Mouse (Mus musculus): ENCODE results near the gene Usp9x.

DNA sequence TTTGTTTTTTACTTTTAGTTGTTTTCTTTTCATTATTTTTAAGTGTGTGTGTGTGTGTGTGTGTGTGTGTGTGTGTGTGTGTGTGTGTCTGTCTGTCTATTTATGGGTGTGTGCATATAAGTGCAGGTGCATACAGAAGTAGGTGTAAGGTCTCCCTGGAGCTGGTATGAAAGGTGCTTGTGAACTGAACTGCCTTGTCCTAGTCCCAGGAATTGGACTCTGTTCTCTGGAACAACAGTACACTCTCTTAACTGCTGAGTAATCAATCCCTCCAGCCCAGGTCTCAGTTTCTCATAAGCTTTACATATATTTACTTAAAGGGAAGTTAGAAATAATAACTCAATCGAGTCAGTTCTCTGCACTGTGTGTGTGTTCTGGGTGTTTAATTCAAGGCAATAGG, 25.7 kb downstream of the Usp9x start:
- TF ChIP-seq CTCF (conservative IDR thresholded peaks at IDR 0.05; ENCODE audit: insufficient read depth, insufficient read length, low read depth, low read length) (no peak), POLR2A (IDR thresholded peaks at IDR 0.05; ENCODE audit: low read depth, low read length) (no peak)

Data from kidney, adult 2 months (tissue).